Mouse (Mus musculus): ENCODE measurements around the gene Prrg2. TPM values are rescaled to one million over a fixed set of nuclear protein-coding genes. Genes with fewer than 3 reads are reported as not detected.

Prrg2 gene
- polyA plus RNA-seq, 1 experiment, result 19.9 TPM

DNA sequence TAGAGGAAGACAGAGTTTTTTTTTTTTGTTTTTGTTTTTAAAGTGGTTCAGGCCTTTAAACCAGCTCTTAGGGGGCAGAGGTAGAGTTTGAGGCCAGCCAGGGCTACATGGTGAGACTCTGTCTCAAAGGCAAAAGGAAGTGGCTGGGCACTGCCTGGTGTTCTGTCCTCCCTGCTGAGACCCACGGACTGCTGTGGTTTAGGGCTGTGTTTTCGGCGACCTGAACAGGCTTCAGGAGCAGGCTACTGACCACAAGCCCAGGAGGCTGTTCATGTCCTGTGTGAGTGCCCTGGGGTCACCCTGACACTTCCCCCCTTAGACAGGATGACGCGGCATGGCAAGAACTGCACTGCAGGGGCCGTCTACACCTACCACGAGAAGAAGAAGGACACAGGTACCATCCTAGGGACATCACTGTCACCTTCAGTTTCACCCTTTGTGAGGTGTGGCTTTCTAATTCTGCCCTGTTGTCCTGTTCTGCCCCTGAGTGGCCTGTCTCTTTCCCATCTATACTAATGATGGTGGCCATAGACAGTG, 10.8 kb upstream of the Prrg2 start:
- Histone ChIP-seq H3K4me3 (ENCODE audit: extremely low read depth, insufficient read depth, insufficient read length) (no peak overlapping the region), H3K4me1 (ENCODE audit: control insufficient read depth, insufficient read depth, insufficient read length) (no peaks in the 10 kb centered on the region), H3K27ac (ENCODE audit: insufficient read depth, low read length) (no peak overlapping the region), H3K36me3 (ENCODE audit: control insufficient read depth, insufficient read depth, low read length) (peaks cover 27% of the 10 kb centered on the region), H3K27me3 (ENCODE audit: control insufficient read depth, insufficient read depth, low read length) (no peaks in the 10 kb centered on the region)
- WGBS, result 55% methylated on average over 7 of the region's 7 CpGs
- no peak for DNase-seq (ENCODE audit: low read depth in 1 of 2, low spot score in 2 of 2)
- TF ChIP-seq POLR2A (IDR thresholded peaks at IDR 0.05; ENCODE audit: low read depth, low read length) (no peak), CTCF (IDR thresholded peaks at IDR 0.05; ENCODE audit: extremely low read depth, insufficient read depth, insufficient read length, insufficient replicate concordance) (no peak)

DNA sequence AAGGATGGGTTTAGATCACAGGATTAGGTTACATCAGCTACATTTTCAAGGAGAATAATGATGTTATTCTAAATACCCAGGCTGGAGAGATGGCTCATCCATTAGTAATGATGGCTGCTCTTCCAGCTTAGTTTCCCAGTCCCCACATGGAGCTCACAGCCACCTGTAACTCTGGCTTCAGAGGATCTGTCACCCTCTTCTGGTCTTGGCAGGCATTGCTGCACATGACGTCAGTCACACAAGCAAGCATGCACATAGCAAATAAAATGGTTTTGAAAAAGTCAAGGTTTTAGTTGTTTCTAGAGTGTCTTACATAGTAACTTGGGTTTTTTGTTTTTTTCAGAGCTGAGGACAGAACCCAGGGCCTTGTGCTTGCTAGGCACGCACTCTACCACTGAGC, 9.8 kb upstream of the Prrg2 start:
- Histone ChIP-seq H3K36me3 (ENCODE audit: control insufficient read depth, insufficient read depth, low read length) (peaks cover 21% of the 10 kb centered on the region), H3K27me3 (ENCODE audit: control insufficient read depth, insufficient read depth, low read length) (no peaks in the 10 kb centered on the region), H3K4me3 (ENCODE audit: extremely low read depth, insufficient read depth, insufficient read length) (no peak overlapping the region), H3K4me1 (ENCODE audit: control insufficient read depth, insufficient read depth, insufficient read length) (no peaks in the 10 kb centered on the region), H3K27ac (ENCODE audit: insufficient read depth, low read length) (no peak overlapping the region)
- 81% methylated on average over 2 of the region's 2 CpGs for WGBS
- TF ChIP-seq POLR2A (IDR thresholded peaks at IDR 0.05; ENCODE audit: low read depth, low read length) (no peak), CTCF (IDR thresholded peaks at IDR 0.05; ENCODE audit: extremely low read depth, insufficient read depth, insufficient read length, insufficient replicate concordance) (peak; percentile 27; the same call in 1 of the 2 replicates)
- DNase-seq (ENCODE audit: low read depth in 1 of 2, low spot score in 2 of 2), result no peak

DNA sequence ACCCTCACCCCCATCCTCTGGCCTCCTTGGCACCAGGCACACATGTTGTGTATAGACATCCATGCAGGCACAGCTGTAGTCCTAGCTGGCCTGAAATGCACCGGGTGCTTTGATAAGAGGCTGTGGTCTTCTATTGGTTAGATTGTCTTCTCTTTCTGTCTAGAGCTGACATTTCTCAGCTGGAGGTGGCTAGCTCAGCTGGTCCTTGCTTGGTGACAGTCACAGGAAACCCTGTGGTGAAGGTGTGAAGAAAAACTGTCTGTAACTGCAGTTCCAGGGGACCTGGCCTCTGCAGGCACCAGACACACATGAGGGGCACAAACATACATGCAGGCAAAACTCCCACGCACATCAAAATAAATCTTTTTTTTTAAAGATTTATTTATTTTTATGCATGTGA, 7.2 kb upstream of the Prrg2 start:
- no peak overlapping the region for H3K4me3 ChIP-seq (ENCODE audit: extremely low read depth, insufficient read depth, insufficient read length)
- peaks cover 2% of the 10 kb centered on the region for H3K36me3 ChIP-seq (ENCODE audit: control insufficient read depth, insufficient read depth, low read length)
- no peak for DNase-seq (ENCODE audit: low read depth in 1 of 2, low spot score in 2 of 2)
- TF ChIP-seq POLR2A (IDR thresholded peaks at IDR 0.05; ENCODE audit: low read depth, low read length), result no peak
- no peak for TF ChIP-seq CTCF (IDR thresholded peaks at IDR 0.05; ENCODE audit: extremely low read depth, insufficient read depth, insufficient read length, insufficient replicate concordance)
- H3K27ac ChIP-seq (ENCODE audit: insufficient read depth, low read length), result no peak overlapping the region
- H3K27me3 ChIP-seq (ENCODE audit: control insufficient read depth, insufficient read depth, low read length), result no peaks in the 10 kb centered on the region
- no peaks in the 10 kb centered on the region for H3K4me1 ChIP-seq (ENCODE audit: control insufficient read depth, insufficient read depth, insufficient read length)
- 66% methylated on average over 2 of the region's 2 CpGs for WGBS

DNA sequence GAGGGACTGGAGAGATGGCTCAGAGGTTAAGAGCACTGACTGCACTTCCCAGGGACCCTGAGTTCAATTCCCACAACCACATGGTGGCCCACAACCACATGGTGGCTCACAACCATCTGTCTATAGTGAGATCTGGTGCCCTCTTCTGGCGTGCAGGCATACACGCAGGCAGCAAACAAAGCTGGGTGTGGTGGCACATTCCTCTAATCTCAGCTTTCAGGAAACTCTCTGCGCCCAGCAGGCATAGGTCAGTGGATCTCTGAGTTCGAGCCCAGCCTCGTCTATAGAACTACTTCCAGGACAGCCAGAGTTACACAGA, 5.5 kb upstream of the Prrg2 start:
- Histone ChIP-seq H3K4me1 (ENCODE audit: control insufficient read depth, insufficient read depth, insufficient read length) (no peaks in the 10 kb centered on the region), H3K27ac (ENCODE audit: insufficient read depth, low read length) (no peak overlapping the region), H3K4me3 (ENCODE audit: extremely low read depth, insufficient read depth, insufficient read length) (no peak overlapping the region), H3K36me3 (ENCODE audit: control insufficient read depth, insufficient read depth, low read length) (no peaks in the 10 kb centered on the region), H3K27me3 (ENCODE audit: control insufficient read depth, insufficient read depth, low read length) (no peaks in the 10 kb centered on the region)
- DNase-seq (ENCODE audit: low read depth in 1 of 2, low spot score in 2 of 2), result no peak
- WGBS, result 46% methylated on average over 5 of the region's 5 CpGs
- TF ChIP-seq POLR2A (IDR thresholded peaks at IDR 0.05; ENCODE audit: low read depth, low read length), result no peak
- peak; percentile 60; the same call in 1 of the 2 replicates for TF ChIP-seq CTCF (IDR thresholded peaks at IDR 0.05; ENCODE audit: extremely low read depth, insufficient read depth, insufficient read length, insufficient replicate concordance)

DNA sequence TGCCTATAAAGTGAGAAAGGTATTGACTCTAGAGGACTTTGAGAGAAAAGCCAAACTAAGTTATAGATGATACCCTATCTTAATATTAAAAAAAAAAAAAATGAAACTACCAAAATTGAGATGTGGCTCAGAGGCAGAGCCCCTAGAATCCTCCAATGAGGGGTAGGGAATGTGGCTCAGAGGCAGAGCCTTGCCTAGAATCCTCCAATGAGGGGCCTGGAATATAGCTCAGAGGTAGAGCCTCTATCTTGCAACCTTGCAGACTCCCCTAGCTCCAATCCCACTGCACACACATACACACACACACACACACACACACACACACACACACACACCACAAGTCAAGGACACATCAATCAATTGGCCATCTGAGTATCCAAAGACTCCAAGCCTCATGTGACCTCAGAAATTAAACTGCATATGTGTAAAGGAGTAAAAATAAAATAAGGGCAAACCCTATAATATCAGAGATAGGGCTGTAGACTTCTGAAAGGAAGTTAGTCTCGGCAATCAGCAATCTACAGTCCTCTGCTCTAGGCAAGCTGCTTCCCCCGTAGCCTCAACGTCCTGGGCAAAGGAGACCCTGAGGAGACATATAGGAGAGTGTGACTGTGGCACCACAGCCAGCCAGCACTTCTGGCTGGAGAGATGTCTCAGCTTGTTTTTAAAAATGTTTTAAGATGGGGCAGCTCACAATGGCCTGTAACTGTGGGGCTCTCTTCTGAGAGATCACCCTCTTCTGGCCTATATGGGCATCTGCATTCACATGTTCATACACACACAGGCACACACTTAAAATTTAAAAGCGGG, 4.9 kb upstream of the Prrg2 start:
- 79% methylated on average over 4 of the region's 4 CpGs for WGBS
- DNase-seq (ENCODE audit: low read depth in 1 of 2, low spot score in 2 of 2), result no peak
- Histone ChIP-seq H3K27ac (ENCODE audit: insufficient read depth, low read length) (no peak overlapping the region), H3K4me3 (ENCODE audit: extremely low read depth, insufficient read depth, insufficient read length) (no peak overlapping the region), H3K4me1 (ENCODE audit: control insufficient read depth, insufficient read depth, insufficient read length) (no peaks in the 10 kb centered on the region), H3K27me3 (ENCODE audit: control insufficient read depth, insufficient read depth, low read length) (no peaks in the 10 kb centered on the region), H3K36me3 (ENCODE audit: control insufficient read depth, insufficient read depth, low read length) (no peaks in the 10 kb centered on the region)
- TF ChIP-seq CTCF (IDR thresholded peaks at IDR 0.05; ENCODE audit: extremely low read depth, insufficient read depth, insufficient read length, insufficient replicate concordance) (no peak), POLR2A (IDR thresholded peaks at IDR 0.05; ENCODE audit: low read depth, low read length) (no peak)

DNA sequence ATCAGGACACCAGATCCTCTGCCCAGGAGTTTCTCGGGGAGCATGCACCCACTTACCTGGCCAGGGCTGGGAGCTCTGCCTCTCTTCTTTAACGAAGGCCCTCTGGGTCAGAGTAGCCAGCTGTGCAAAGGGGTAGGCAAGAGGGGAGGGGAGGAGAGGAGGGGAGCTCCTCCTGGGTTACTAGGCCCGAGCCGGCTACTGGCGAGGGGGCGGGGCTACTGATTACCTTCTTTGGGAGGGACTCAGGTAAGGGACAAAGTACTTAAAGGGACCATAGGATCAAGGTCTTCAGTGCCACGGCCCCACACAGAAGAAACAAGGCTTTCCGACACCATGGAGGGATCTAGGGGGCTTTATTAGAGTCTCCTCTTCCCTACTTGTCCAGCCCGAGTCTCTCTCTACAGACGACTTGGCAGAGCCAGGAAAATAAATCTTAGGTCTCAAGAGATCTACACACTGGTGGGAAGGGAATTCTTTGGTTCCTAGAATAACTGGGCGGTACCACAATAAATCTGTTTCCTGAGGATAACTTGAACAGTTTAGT, 873 bp downstream of the Prrg2 start:
- H3K36me3 ChIP-seq (ENCODE audit: control insufficient read depth, insufficient read depth, low read length), result no peaks in the 10 kb centered on the region
- H3K27ac ChIP-seq (ENCODE audit: insufficient read depth, low read length), result no peak overlapping the region
- H3K4me3 ChIP-seq (ENCODE audit: extremely low read depth, insufficient read depth, insufficient read length), result no peak overlapping the region
- peaks cover 4% of the 10 kb centered on the region; the same call in 1 of the 2 replicates for H3K4me1 ChIP-seq (ENCODE audit: control insufficient read depth, insufficient read depth, insufficient read length)
- WGBS, result 49% methylated on average over 11 of the region's 11 CpGs
- DNase-seq (ENCODE audit: low read depth in 1 of 2, low spot score in 2 of 2), result no peak
- TF ChIP-seq POLR2A (IDR thresholded peaks at IDR 0.05; ENCODE audit: low read depth, low read length) (no peak), CTCF (IDR thresholded peaks at IDR 0.05; ENCODE audit: extremely low read depth, insufficient read depth, insufficient read length, insufficient replicate concordance) (no peak)
- no peaks in the 10 kb centered on the region for H3K27me3 ChIP-seq (ENCODE audit: control insufficient read depth, insufficient read depth, low read length)

Measured in spleen, adult 2 months (tissue).